23 mouse cellular contexts compared by ENCODE assay signal in genomic region chr3:4271361-4271760, GRCm38 (mm10).
DNase-seq lines count a peak whose midpoint lies in the region; ATAC-seq and TF ChIP-seq lines count a peak whose summit lies in the region.
"Had no signal": no experiment of that assay in that cellular context is flagged by ENCODE, and none has a peak within 500 bp of the region (broad histone marks: within the 10 kb centered on the region; RNA-seq: fewer than 3 reads in every experiment).

No protein-coding gene starts in this region.

- no peak for TF ChIP-seq EP300 in lung, postnatal 0 days (IDR thresholded peaks at IDR 0.05)

- no peak overlapping the region for H3K9ac ChIP-seq in kidney, embryonic 16.5 days (replicated peaks; ENCODE audit: low read length)
- H3K9ac ChIP-seq in lung, postnatal 0 days (replicated peaks; ENCODE audit: low read depth), result no peak overlapping the region
- H3K9ac ChIP-seq: embryonic facial prominence, embryonic 13.5 days; embryonic facial prominence, embryonic 15.5 days; forebrain, embryonic 12.5 days had no signal

- no peak overlapping the region for H3K27ac ChIP-seq in kidney, embryonic 16.5 days (ENCODE audit: low read length)
- H3K27ac ChIP-seq in lung, postnatal 0 days (ENCODE audit: low read length), result no peak overlapping the region
- H3K27ac ChIP-seq: embryonic facial prominence, embryonic 13.5 days; embryonic facial prominence, embryonic 15.5 days; forebrain, embryonic 10.5 days; forebrain, embryonic 12.5 days had no signal

- ATAC-seq in kidney, embryonic 16.5 days (ENCODE audit: low FRiP score, low TSS enrichment), result peak; percentile 27; the same call in 1 of the 2 replicates
- no peak for ATAC-seq in monocyte, adult 5-6 weeks (replicated peaks; ENCODE audit: insufficient number of reproducible peaks, low FRiP score, low TSS enrichment, poor library complexity, severe bottlenecking)
- ATAC-seq in lung, postnatal 0 days, result no peak
- ATAC-seq: forebrain, embryonic 14.5 days had no signal

- H3K4me3 ChIP-seq in kidney, embryonic 16.5 days (ENCODE audit: low read length), result no peak overlapping the region
- no peak overlapping the region for H3K4me3 ChIP-seq in lung, postnatal 0 days (ENCODE audit: low read depth, low read length)
- H3K4me3 ChIP-seq: embryonic facial prominence, embryonic 13.5 days; embryonic facial prominence, embryonic 15.5 days; erythroblast, embryonic 14.5 days; forebrain, embryonic 10.5 days; forebrain, embryonic 12.5 days had no signal

- no peaks in the 10 kb centered on the region for H3K9me3 ChIP-seq in kidney, embryonic 16.5 days (ENCODE audit: low read length)
- H3K9me3 ChIP-seq in lung, postnatal 0 days (ENCODE audit: low read length), result no peaks in the 10 kb centered on the region
- H3K9me3 ChIP-seq: embryonic facial prominence, embryonic 13.5 days; embryonic facial prominence, embryonic 15.5 days; forebrain, embryonic 10.5 days; forebrain, embryonic 12.5 days had no signal

- no peaks in the 10 kb centered on the region for H3K36me3 ChIP-seq in kidney, embryonic 16.5 days (ENCODE audit: insufficient read depth, low read length)
- H3K36me3 ChIP-seq in lung, postnatal 0 days (ENCODE audit: insufficient read depth, low read length), result no peaks in the 10 kb centered on the region
- H3K36me3 ChIP-seq: embryonic facial prominence, embryonic 13.5 days; embryonic facial prominence, embryonic 15.5 days; forebrain, embryonic 10.5 days; forebrain, embryonic 12.5 days had no signal

- DNase-seq in kidney, adult 9 months, result peak; percentile 26
- DNase-seq in kidney, adult 18-20 months, result no peak
- no peak for DNase-seq in kidney, adult 11 months
- peak; percentile 3 for DNase-seq in kidney, postnatal 10 days
- DNase-seq in lung, postnatal 0 days (ENCODE audit: low spot score), result no peak
- DNase-seq: adrenal gland, adult 2 months; adrenal gland, postnatal 10 days; adrenal gland, postnatal 25 days; cerebellum, adult 11 months; cerebellum, adult 18-20 months; cerebellum, adult 8-10 months; cerebellum, adult 9-11 months; cerebellum, postnatal 14 days; cerebellum, postnatal 36 days; embryo, embryonic 11 days had no signal

- H3K4me1 ChIP-seq in kidney, embryonic 16.5 days (ENCODE audit: insufficient read depth, low read length), result no peaks in the 10 kb centered on the region
- H3K4me1 ChIP-seq in lung, postnatal 0 days (ENCODE audit: insufficient read depth, low read depth, low read length), result no peaks in the 10 kb centered on the region
- H3K4me1 ChIP-seq: embryonic facial prominence, embryonic 13.5 days; embryonic facial prominence, embryonic 15.5 days; forebrain, embryonic 10.5 days; forebrain, embryonic 12.5 days had no signal

- no peak for TF ChIP-seq CTCF in lung, postnatal 0 days (IDR thresholded peaks at IDR 0.05)

- 64% methylated on average over 1 of the region's 1 CpGs for WGBS in kidney, embryonic 16.5 days
- WGBS in lung, postnatal 0 days, result 88% methylated on average over 1 of the region's 1 CpGs

- no peak overlapping the region for H3K4me2 ChIP-seq in kidney, embryonic 16.5 days (replicated peaks; ENCODE audit: low read depth, low read length)
- H3K4me2 ChIP-seq in lung, postnatal 0 days (replicated peaks; ENCODE audit: low read depth, low read length), result no peak overlapping the region
- H3K4me2 ChIP-seq: embryonic facial prominence, embryonic 13.5 days; embryonic facial prominence, embryonic 15.5 days; forebrain, embryonic 12.5 days had no signal

- no peaks in the 10 kb centered on the region for H3K27me3 ChIP-seq in kidney, embryonic 16.5 days (ENCODE audit: insufficient read depth, low read length)
- no peaks in the 10 kb centered on the region for H3K27me3 ChIP-seq in lung, postnatal 0 days (replicated peaks; ENCODE audit: insufficient read depth, low read length)
- H3K27me3 ChIP-seq: embryonic facial prominence, embryonic 13.5 days; embryonic facial prominence, embryonic 15.5 days; forebrain, embryonic 12.5 days had no signal

Comparison
In these comparisons a context has a peak if more than half of its experiments do, and no peak if none do; other contexts are left out.
1. DNase-seq: peak in kidney, adult 9 months (single experiment) and kidney, postnatal 10 days (single experiment); none in kidney, adult 18-20 months (single experiment), kidney, adult 11 months (single experiment) and lung, postnatal 0 days (single experiment).